Mouse (Mus musculus) liver, embryonic 13.5 days (tissue): Measurements from ENCODE around the gene Ssb. TPM values are rescaled to one million over a fixed set of nuclear protein-coding genes. Genes with fewer than 3 reads are reported as not detected.
A peak's percentile ranks its signal among the peaks of the same experiment; 100 is the strongest.
"Not testable (repeated sequence)": the region's sequence is repeated elsewhere in the genome, so short reads cannot be mapped to it uniquely, and the experiment has no call there.

Experiments
- ATAC-seq: fragments of 200-750 bp; cut with Nextera tagmentation; 2 replicates; pipeline ENCODE4 v1.8.0; 2017; ENCODE audit warnings: low read depth, mild to moderate bottlenecking, moderate number of reproducible peaks, moderate library complexity
- DNase-seq: peaks from one replicate; pipeline ENCODE4 v3.0.0; 2022
- H3K27ac ChIP-seq: fragments of 300-500 bp; sonication (generic); 2 replicates; pipeline ENCODE4 v1.5.1; 2015; ENCODE audit warnings: moderate library complexity, mild to moderate bottlenecking, inconsistent platforms
- H3K27me3 ChIP-seq: fragments of 300-500 bp; sonication (generic); 2 replicates; pipeline ENCODE4 v1.6.1; 2015; ENCODE audit warnings: mild to moderate bottlenecking, inconsistent platforms
- H3K36me3 ChIP-seq: fragments of 300-500 bp; sonication (generic); 2 replicates; pipeline ENCODE4 v1.6.1; 2015; ENCODE audit warnings: mild to moderate bottlenecking, inconsistent platforms
- H3K4me1 ChIP-seq: fragments of 300-500 bp; sonication (generic); replicated peaks from 2 replicates; pipeline ENCODE4 v1.6.1; 2015; ENCODE audit warnings: inconsistent platforms
- H3K4me2 ChIP-seq: fragments of 300-500 bp; sonication (generic); 2 replicates; pipeline ENCODE4 v1.6.1; 2015; ENCODE audit warnings: inconsistent platforms, mild to moderate bottlenecking, moderate library complexity
- H3K4me3 ChIP-seq: fragments of 300-500 bp; sonication (generic); replicated peaks from 2 replicates; pipeline ENCODE4 v1.5.1; 2015; ENCODE audit warnings: mild to moderate bottlenecking, inconsistent platforms
- H3K9ac ChIP-seq: fragments of 300-500 bp; sonication (generic); 2 replicates; pipeline ENCODE4 v1.6.1; 2015; ENCODE audit warnings: mild to moderate bottlenecking, inconsistent platforms
- H3K9me3 ChIP-seq: fragments of 300-500 bp; sonication (generic); replicated peaks from 2 replicates; pipeline ENCODE4 v1.6.1; 2016; ENCODE audit warnings: inconsistent platforms
- WGBS: fragments of 180-500 bp; shearing (Covaris S2); methylation state at CpG from one replicate; pipeline ENCODE4 v1.1.7; 2015; ENCODE audit not compliant: insufficient replicate concordance; 5-methylcytosine and 5-hydroxymethylcytosine counted together
- polyA plus RNA-seq: library from polyadenylated mRNA; unstranded; fragments of >200 nt; fragmentation: Nextera tagmentation; extraction: Ambion mirVana; gene quantifications from 2 replicates; pipeline ENCODE4 v1.2.1, GENCODE M21; 2015

Ssb gene
- polyA plus RNA-seq, 1 experiment from 2014 or later = 204 TPM

DNA sequence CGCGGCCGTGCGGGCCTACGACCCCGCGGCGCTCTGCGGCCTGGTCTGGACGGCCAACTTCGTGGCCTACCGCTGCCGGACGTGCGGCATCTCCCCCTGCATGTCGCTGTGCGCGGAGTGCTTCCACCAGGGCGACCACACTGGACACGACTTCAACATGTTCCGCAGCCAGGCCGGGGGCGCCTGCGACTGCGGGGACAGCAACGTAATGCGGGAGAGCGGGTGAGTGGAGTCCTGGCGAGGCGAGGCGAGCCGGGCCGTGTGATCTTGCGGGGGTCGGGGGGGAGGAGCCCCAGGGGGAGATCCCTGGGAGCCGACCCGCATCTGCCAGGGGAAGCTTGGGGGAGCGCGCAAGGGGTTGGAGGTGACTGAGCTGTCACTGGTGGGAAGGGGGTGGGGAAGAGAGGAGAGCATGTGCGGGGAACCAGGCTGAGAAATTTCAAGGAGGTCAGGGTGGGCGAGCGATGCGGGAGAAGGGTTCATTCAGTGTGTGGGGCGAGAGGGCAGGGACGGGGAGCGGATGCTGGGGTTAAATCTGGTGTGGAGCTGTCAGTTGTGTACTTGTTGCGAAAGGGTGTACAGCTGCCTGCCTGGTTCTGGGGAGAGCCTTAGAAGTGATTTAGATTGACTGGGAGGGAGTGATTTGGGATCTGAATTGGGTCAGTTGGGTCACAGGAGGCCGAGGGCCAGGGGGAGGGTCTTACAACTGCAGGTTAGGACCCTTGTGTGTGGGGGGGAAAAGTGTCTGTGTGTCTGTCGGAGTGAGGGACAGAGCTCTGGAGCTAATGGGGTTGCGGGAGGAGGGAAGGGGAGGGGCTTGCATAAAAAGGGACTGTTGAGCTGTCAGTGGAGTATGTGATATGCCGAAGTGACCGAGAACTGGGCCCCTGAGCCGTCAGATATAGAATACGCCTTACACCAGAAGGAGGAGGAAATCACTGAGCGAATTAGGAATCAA lies 36.5 kb downstream of the Ssb start:
- DNase-seq (peak; percentile 72), ATAC-seq (peak; percentile 79)
- under 1% methylated on average over 54 of the region's 55 CpGs for WGBS

DNA sequence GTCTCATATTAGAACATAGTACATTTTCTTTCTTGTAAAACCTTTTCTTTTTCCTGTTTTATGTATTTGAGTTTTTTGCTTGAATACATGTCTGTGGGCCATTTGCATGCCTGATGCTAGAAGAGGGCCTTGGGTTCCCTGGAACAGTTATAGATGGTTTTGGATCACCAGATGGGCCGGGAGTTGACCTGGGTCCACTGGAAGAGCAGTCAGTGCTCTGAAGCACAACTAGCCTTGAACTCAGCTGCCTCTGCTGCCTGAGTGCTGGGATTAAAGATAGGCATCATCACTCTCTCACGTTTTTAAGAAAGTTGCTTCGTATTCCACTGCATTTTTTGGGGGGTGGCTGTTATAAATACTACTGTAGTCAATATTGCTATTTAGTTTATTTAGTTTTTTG lies 42.2 kb downstream of the Ssb start:
- H3K27me3 ChIP-seq = no peaks in the 10 kb centered on the region
- H3K36me3 ChIP-seq = peaks cover 2% of the 10 kb centered on the region; the same call in 1 of the 2 replicates
- ATAC-seq = no peak
- H3K27ac ChIP-seq = no peak overlapping the region
- no peak for DNase-seq
- no peaks in the 10 kb centered on the region for H3K9me3 ChIP-seq
- H3K9ac ChIP-seq = no peak overlapping the region
- no peak overlapping the region for H3K4me2 ChIP-seq
- 72% methylated on average over 3 of the region's 3 CpGs for WGBS
- H3K4me1 ChIP-seq = peaks cover 15% of the 10 kb centered on the region
- H3K4me3 ChIP-seq = no peak overlapping the region

More for the DNA sequence above, 36.5 kb downstream of the Ssb start:
- peaks cover 40% of the 10 kb centered on the region for H3K4me1 ChIP-seq
- no peaks in the 10 kb centered on the region for H3K9me3 ChIP-seq
- H3K27me3 ChIP-seq = no peaks in the 10 kb centered on the region
- peak overlapping the region; percentile 99 for H3K4me3 ChIP-seq
- peak overlapping the region; percentile 96 for H3K4me2 ChIP-seq
- peak overlapping the region; percentile 96 for H3K27ac ChIP-seq
- H3K9ac ChIP-seq = peak overlapping the region; percentile 99
- peaks cover 2% of the 10 kb centered on the region; the same call in 1 of the 2 replicates for H3K36me3 ChIP-seq

DNA sequence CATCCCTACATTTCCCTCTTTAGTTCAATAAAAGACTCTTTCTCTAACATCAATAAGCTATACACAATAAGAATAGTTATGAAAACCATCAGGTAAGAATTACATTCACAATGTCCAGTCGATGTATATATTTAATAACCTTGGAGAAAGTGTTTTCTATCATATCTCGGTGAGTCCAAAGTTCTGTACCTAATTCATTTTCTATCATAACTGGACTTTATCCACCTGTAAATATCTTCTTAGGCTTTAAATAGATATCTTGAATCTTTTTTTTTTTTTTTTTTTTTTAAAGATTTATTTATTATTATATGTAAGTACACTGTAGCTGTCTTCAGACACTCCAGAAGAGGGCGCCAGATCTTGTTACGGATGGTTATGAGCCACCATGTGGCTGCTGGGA lies 46.0 kb downstream of the Ssb start:
- H3K4me1 ChIP-seq, H3K4me3 ChIP-seq, H3K4me2 ChIP-seq, H3K9ac ChIP-seq, H3K27ac ChIP-seq, ATAC-seq, H3K9me3 ChIP-seq, H3K27me3 ChIP-seq, H3K36me3 ChIP-seq, DNase-seq: not testable (repeated sequence)
- 79% methylated on average over 4 of the region's 4 CpGs for WGBS

DNA sequence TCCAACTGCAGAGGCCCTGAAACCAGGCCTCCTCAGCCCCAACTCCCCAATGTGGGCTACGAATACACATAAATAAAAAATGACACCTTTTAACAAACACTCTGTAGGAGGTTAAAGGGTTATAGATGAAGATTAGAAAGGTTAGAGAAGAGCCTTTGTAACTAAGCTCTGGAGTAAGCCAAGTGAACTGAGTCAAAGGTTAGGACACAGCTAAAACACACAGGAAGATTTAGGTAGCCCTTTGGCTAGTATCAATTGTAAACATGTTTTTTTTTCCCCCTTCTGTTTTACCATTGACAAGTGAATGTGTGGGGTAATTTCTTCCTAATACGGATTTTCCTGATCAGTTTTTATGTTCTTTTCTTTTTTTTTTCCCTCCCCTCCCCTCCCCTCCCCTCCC lies 51.4 kb downstream of the Ssb start:
- ATAC-seq (no peak), DNase-seq (no peak)
- Histone ChIP-seq H3K4me2 (no peak overlapping the region), H3K36me3 (peaks cover 16% of the 10 kb centered on the region), H3K27ac (no peak overlapping the region), H3K9ac (no peak overlapping the region), H3K4me3 (no peak overlapping the region), H3K27me3 (no peaks in the 10 kb centered on the region), H3K9me3 (no peaks in the 10 kb centered on the region), H3K4me1 (peaks cover 3% of the 10 kb centered on the region; the same call in 1 of the 2 replicates)
- 48% methylated on average over 2 of the region's 2 CpGs for WGBS

DNA sequence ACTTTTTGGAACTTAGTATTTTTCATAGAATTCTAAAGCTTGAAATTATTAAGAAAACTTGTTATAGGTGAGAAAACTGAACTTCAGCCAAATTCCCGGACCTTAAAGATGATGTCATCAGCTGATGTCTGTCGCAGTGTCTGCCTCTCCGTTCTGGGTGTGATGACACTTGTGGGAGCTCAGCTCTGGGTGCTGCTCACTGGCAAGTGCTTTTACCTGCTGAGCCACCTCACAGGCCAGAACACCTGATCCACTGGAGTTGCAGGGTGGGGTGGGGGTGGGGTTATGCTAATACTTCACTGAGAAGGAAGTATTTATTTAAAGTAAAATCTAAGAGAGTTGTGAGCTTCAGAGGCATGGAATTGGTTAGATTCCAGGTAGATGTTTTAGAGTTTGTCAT lies 55.9 kb downstream of the Ssb start:
- DNase-seq = no peak
- H3K27me3 ChIP-seq = no peaks in the 10 kb centered on the region
- H3K4me1 ChIP-seq = peaks cover 3% of the 10 kb centered on the region; the same call in 1 of the 2 replicates
- no peak for ATAC-seq
- WGBS = 86% methylated on average over 3 of the region's 3 CpGs
- H3K4me2 ChIP-seq = no peak overlapping the region
- peaks cover 30% of the 10 kb centered on the region for H3K36me3 ChIP-seq
- no peaks in the 10 kb centered on the region for H3K9me3 ChIP-seq
- H3K9ac ChIP-seq = no peak overlapping the region
- H3K27ac ChIP-seq = no peak overlapping the region
- H3K4me3 ChIP-seq = no peak overlapping the region

Other genes with a start within 250 kb of the Ssb start
- 4.7 and 6.4 TPM in 2 replicates for gene Bbs5, start 214.4 kb upstream of the Ssb start, polyA plus RNA-seq
- 0.42 and 0.43 TPM in 2 replicates for gene Klhl41, start 191.4 kb upstream of the Ssb start, polyA plus RNA-seq
- gene Fastkd1, start 148.0 kb upstream of the Ssb start, polyA plus RNA-seq = 4.1 and 6.0 TPM in 2 replicates
- gene Ppig, start 139.0 kb upstream of the Ssb start, polyA plus RNA-seq = 79.7 and 100 TPM in 2 replicates
- 0.21 and 0.28 TPM in 2 replicates for gene Ccdc173, start 72.0 kb upstream of the Ssb start, polyA plus RNA-seq
- 13.0 and 18.1 TPM in 2 replicates for gene Phospho2, start 71.9 kb upstream of the Ssb start, polyA plus RNA-seq
- 20.2 and 24.7 TPM in 2 replicates for gene Klhl23, start 39.6 kb upstream of the Ssb start, polyA plus RNA-seq
- 40.8 and 42.1 TPM in 2 replicates for gene Mettl5, start 24.1 kb downstream of the Ssb start, polyA plus RNA-seq
- 5.1 and 6.0 TPM in 2 replicates for gene Ubr3, start 35.7 kb downstream of the Ssb start, polyA plus RNA-seq
- not detected in 2 replicates for gene Myo3b, start 177.6 kb downstream of the Ssb start, polyA plus RNA-seq